Mouse (Mus musculus): ENCODE measurements at regions not wholly inside any gene's neighbourhood (a gene's known extent, or its start where the extent isn't known, plus 50 kb on each side); places are given as distances from the start of the nearest gene placed in this dataset.
A peak's percentile ranks its signal among the peaks of the same experiment; 100 is the strongest.
"Not testable (repeated sequence)": the region's sequence is repeated elsewhere in the genome, so short reads cannot be mapped to it uniquely, and the experiment has no call there.

GRCm38 (mm10) chr4:10311886-10312285 is 562.4 kb upstream of the 2610301B20Rik start:
- no peak for DNase-seq (ENCODE audit: extremely low spot score, low spot score)

GRCm38 (mm10) chr4:10315144-10315543 is 559.2 kb upstream of the 2610301B20Rik start:
- no peak for DNase-seq (ENCODE audit: extremely low spot score, low spot score)

- DNase-seq (ENCODE audit: extremely low spot score, low spot score) = no peak
Measured at GRCm38 (mm10) chr4:10315875-10316274, 558.4 kb upstream of the 2610301B20Rik start.

- no peak for DNase-seq (ENCODE audit: extremely low spot score, low spot score)
Measured at GRCm38 (mm10) chr4:10344147-10344546, 530.2 kb upstream of the 2610301B20Rik start.

GRCm38 (mm10) chr4:10351876-10352627 is 522.2 kb upstream of the 2610301B20Rik start:
- DNase-seq (ENCODE audit: extremely low spot score, low spot score) = no peak

GRCm38 (mm10) chr4:10357572-10357971 is 516.7 kb upstream of the 2610301B20Rik start:
- DNase-seq (ENCODE audit: extremely low spot score, low spot score) = no peak

- no peak for DNase-seq (ENCODE audit: extremely low spot score, low spot score)
Measured at GRCm38 (mm10) chr4:10389790-10390189, 484.5 kb upstream of the 2610301B20Rik start.

- DNase-seq (ENCODE audit: extremely low spot score, low spot score) = no peak
Measured at GRCm38 (mm10) chr4:10397249-10397648, 477.0 kb upstream of the 2610301B20Rik start.

- DNase-seq (ENCODE audit: extremely low spot score, low spot score) = no peak
Measured at GRCm38 (mm10) chr4:10398075-10398474, 476.2 kb upstream of the 2610301B20Rik start.

GRCm38 (mm10) chr4:10399649-10400048 is 474.6 kb upstream of the 2610301B20Rik start:
- no peak for DNase-seq (ENCODE audit: extremely low spot score, low spot score)

GRCm38 (mm10) chr4:10402928-10403327 is 471.4 kb upstream of the 2610301B20Rik start:
- DNase-seq (ENCODE audit: extremely low spot score, low spot score) = no peak

- DNase-seq (ENCODE audit: extremely low spot score, low spot score) = no peak
Measured at GRCm38 (mm10) chr4:10404438-10404837, 469.9 kb upstream of the 2610301B20Rik start.

GRCm38 (mm10) chr4:10405102-10405501 is 469.2 kb upstream of the 2610301B20Rik start:
- no peak for DNase-seq (ENCODE audit: extremely low spot score, low spot score)

- DNase-seq (ENCODE audit: extremely low spot score, low spot score) = no peak
Measured at GRCm38 (mm10) chr4:10414274-10414673, 460.0 kb upstream of the 2610301B20Rik start.

- DNase-seq (ENCODE audit: extremely low spot score, low spot score) = no peak
Measured at GRCm38 (mm10) chr4:10421354-10421753, 452.9 kb upstream of the 2610301B20Rik start.

GRCm38 (mm10) chr4:10434438-10434837 is 439.9 kb upstream of the 2610301B20Rik start:
- DNase-seq (ENCODE audit: extremely low spot score, low spot score) = no peak

- DNase-seq (ENCODE audit: extremely low spot score, low spot score) = not testable (repeated sequence)
Measured at GRCm38 (mm10) chr4:10439921-10440320, 434.4 kb upstream of the 2610301B20Rik start.

- DNase-seq (ENCODE audit: extremely low spot score, low spot score) = no peak
Measured at GRCm38 (mm10) chr4:10459603-10460002, 414.7 kb upstream of the 2610301B20Rik start.

GRCm38 (mm10) chr4:10480936-10481335 is 393.4 kb upstream of the 2610301B20Rik start:
- no peak for DNase-seq (ENCODE audit: extremely low spot score, low spot score)

GRCm38 (mm10) chr4:10508163-10508821 is 366.0 kb upstream of the 2610301B20Rik start:
- peak; percentile 22 for DNase-seq (ENCODE audit: extremely low spot score, low spot score)

- DNase-seq (ENCODE audit: extremely low spot score, low spot score) = no peak
Measured at GRCm38 (mm10) chr4:10510013-10510412, 364.3 kb upstream of the 2610301B20Rik start.

GRCm38 (mm10) chr4:10550711-10551305 is 323.5 kb upstream of the 2610301B20Rik start:
- DNase-seq (ENCODE audit: extremely low spot score, low spot score) = no peak
